Mouse (Mus musculus) kidney, embryonic 14.5 days (tissue): ENCODE measurements at regions not wholly inside any gene's neighbourhood (a gene's known extent, or its start where the extent isn't known, plus 50 kb on each side); places are given as distances from the start of the nearest gene placed in this dataset.

Experiments
- ATAC-seq: fragments of 200-750 bp; cut with Nextera tagmentation; 2 replicates; pipeline ENCODE4 v1.8.0; 2017; ENCODE audit warnings: moderate number of reproducible peaks, mild to moderate bottlenecking, moderate TSS enrichment, moderate library complexity; ENCODE audit not compliant: low FRiP score, low TSS enrichment
- H3K27ac ChIP-seq: fragments of 300-500 bp; sonication (generic); 2 replicates; pipeline ENCODE4 v1.5.1; 2014; ENCODE audit warnings: low read depth, mild to moderate bottlenecking, low read length, moderate library complexity, mixed read lengths
- H3K27me3 ChIP-seq: fragments of 300-500 bp; sonication (generic); 2 replicates; pipeline ENCODE4 v1.6.1; 2014; ENCODE audit warnings: mild to moderate bottlenecking, low read length; ENCODE audit not compliant: control insufficient read depth, insufficient read depth
- H3K36me3 ChIP-seq: fragments of 300-500 bp; sonication (generic); 2 replicates; pipeline ENCODE4 v1.6.1; 2014; ENCODE audit warnings: low read length, mixed read lengths; ENCODE audit not compliant: control insufficient read depth, insufficient read depth
- H3K4me1 ChIP-seq: fragments of 300-500 bp; sonication (generic); 2 replicates; pipeline ENCODE4 v1.6.1; 2014; ENCODE audit warnings: low read length, mixed read lengths; ENCODE audit not compliant: control insufficient read depth, insufficient read depth
- H3K4me2 ChIP-seq: fragments of 300-500 bp; sonication (generic); replicated peaks from 2 replicates; pipeline ENCODE4 v1.6.1; 2014; ENCODE audit warnings: low read depth, mild to moderate bottlenecking, low read length
- H3K4me3 ChIP-seq: fragments of 300-500 bp; sonication (generic); 2 replicates; pipeline ENCODE4 v1.5.1; 2014; ENCODE audit warnings: mild to moderate bottlenecking, low read length
- H3K9ac ChIP-seq: fragments of 300-500 bp; sonication (generic); 2 replicates; pipeline ENCODE4 v1.6.1; 2014; ENCODE audit warnings: low read depth, mild to moderate bottlenecking, low read length, moderate library complexity
- H3K9me3 ChIP-seq: fragments of 300-500 bp; sonication (generic); 2 replicates; pipeline ENCODE4 v1.6.1; 2016; ENCODE audit warnings: low read length; ENCODE audit not compliant: control insufficient read depth
- WGBS: fragments of 180-500 bp; shearing (Covaris S2); extraction: QIAGEN DNeasy Blood & Tissue Kit; methylation state at CpG from one replicate; pipeline ENCODE4 v1.1.7; 2014; 5-methylcytosine and 5-hydroxymethylcytosine counted together

DNA sequence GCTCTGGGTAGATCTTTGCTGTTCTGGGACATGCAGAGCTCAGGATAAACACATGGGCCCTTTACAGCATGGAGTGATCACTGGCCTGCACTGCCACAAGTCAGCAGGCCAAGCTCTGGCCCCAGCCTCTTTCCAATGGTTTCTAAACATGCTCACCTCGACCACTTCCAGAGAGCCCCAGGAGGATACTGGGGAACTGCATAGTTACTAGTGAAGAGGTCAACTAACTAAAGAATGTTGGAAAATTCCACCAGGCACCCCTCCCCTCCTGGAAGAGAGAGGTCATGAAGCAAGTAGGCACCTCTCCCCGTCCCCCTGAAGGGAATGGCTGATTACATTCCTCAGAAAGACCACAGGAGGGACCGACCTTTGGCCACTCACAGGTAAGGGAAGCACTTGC lies 98.7 kb downstream of the Elovl4 start:
- no peaks in the 10 kb centered on the region for H3K36me3 ChIP-seq
- no peak overlapping the region for H3K27ac ChIP-seq
- no peaks in the 10 kb centered on the region for H3K4me1 ChIP-seq
- no peak for ATAC-seq
- H3K27me3 ChIP-seq = no peaks in the 10 kb centered on the region
- H3K4me3 ChIP-seq = no peak overlapping the region
- H3K4me2 ChIP-seq = no peak overlapping the region
- WGBS = 67% methylated on average over 3 of the region's 3 CpGs
- no peaks in the 10 kb centered on the region for H3K9me3 ChIP-seq
- no peak overlapping the region for H3K9ac ChIP-seq

DNA sequence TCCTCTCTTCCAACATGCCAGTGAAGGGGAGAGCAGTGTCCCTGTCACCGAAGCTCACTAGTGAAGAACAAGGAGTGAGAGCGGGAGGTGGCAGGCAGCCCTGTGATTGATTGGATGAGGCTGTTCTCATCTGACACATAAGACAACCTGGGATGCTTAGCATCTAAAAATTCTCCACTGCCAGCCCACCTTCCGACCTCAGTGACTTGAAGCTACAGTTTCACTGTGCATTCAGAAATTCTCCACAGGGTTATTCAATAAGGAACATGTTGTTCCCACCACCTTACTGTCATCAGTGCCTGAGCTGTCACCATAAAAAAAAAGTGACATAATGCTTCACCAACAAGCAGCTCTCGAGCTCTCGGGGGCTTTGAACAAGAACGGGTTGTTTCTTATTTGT lies 100.0 kb downstream of the Elovl4 start:
- H3K27ac ChIP-seq = no peak overlapping the region
- H3K9ac ChIP-seq = no peak overlapping the region
- no peaks in the 10 kb centered on the region for H3K36me3 ChIP-seq
- H3K4me3 ChIP-seq = no peak overlapping the region
- no peak overlapping the region for H3K4me2 ChIP-seq
- no peaks in the 10 kb centered on the region for H3K9me3 ChIP-seq
- no peaks in the 10 kb centered on the region for H3K4me1 ChIP-seq
- 68% methylated on average over 6 of the region's 6 CpGs for WGBS
- no peak for ATAC-seq
- no peaks in the 10 kb centered on the region for H3K27me3 ChIP-seq

DNA sequence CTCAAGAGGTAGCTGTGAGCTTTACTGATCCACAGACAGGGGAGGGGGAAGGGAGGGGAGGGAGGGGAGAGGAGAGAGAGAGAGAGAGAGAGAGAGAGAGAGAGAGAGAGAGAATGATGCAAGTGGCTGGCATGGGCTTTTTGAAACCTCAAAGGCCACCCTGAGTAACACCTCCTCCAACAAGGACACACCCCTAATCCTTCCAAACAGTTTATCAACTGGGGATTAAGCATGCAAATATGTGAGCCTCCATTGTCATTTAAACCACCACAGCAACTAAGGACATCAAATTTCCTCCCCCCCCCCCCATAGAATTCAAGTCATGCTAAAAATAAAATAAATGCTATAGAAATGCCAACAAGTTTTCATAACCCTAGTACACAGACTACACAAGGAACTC lies 101.9 kb downstream of the Elovl4 start:
- H3K27ac ChIP-seq = no peak overlapping the region
- H3K4me1 ChIP-seq = no peaks in the 10 kb centered on the region
- no peak overlapping the region for H3K4me2 ChIP-seq
- no peak overlapping the region for H3K4me3 ChIP-seq
- ATAC-seq = no peak
- H3K9me3 ChIP-seq = no peaks in the 10 kb centered on the region
- no peak overlapping the region for H3K9ac ChIP-seq
- no peaks in the 10 kb centered on the region for H3K36me3 ChIP-seq
- no peaks in the 10 kb centered on the region for H3K27me3 ChIP-seq

DNA sequence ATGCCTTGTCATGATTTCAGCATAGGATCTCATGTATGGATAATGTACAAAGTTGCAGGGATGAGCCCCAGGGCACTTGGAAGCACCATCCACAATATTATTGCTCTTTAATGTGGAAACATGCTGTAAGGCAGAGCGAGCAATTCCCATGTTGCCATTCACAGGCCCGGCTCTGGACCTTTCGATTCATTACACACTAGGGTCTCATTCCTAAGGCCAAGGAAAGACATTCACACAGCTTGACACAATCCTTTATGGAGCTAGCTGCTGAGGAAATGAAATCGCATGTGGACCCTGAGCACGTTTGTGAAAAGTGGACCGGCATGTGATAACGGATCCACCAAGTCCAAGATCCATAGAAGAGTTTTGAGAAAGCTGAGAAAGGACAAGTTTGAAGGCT lies 105.2 kb downstream of the Elovl4 start:
- no peak overlapping the region for H3K27ac ChIP-seq
- WGBS = 92% methylated on average over 7 of the region's 7 CpGs
- no peak for ATAC-seq

DNA sequence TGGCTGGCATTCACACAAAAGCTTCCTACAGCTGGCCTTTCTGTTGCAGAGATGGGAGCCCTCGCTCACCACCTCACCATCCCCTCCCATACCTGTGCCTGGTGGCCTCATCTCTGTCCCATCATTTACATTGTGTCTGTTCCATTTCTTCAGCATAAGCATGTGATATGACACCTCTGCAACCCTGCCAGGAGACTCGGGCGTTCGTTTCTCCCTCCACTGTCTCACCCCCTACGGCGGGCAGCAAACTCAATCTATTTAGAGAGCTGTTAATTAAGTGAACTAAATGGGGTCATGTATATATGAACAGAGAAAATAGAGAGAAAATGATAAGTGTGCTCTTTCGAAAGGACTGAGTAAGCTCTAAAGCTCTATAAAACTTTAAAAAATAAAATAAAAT lies 106.0 kb downstream of the Elovl4 start:
- H3K27me3 ChIP-seq = no peaks in the 10 kb centered on the region
- H3K4me2 ChIP-seq = no peak overlapping the region
- no peak overlapping the region for H3K9ac ChIP-seq
- no peak for ATAC-seq
- H3K9me3 ChIP-seq = no peaks in the 10 kb centered on the region
- no peak overlapping the region for H3K4me3 ChIP-seq
- no peaks in the 10 kb centered on the region for H3K36me3 ChIP-seq
- no peaks in the 10 kb centered on the region for H3K4me1 ChIP-seq
- WGBS = 86% methylated on average over 7 of the region's 7 CpGs
- no peak overlapping the region for H3K27ac ChIP-seq

More for the DNA sequence above, 105.2 kb downstream of the Elovl4 start:
- Histone ChIP-seq H3K4me3 (no peak overlapping the region), H3K27me3 (no peaks in the 10 kb centered on the region), H3K9me3 (no peaks in the 10 kb centered on the region), H3K9ac (no peak overlapping the region), H3K4me2 (no peak overlapping the region), H3K36me3 (no peaks in the 10 kb centered on the region), H3K4me1 (no peaks in the 10 kb centered on the region)

DNA sequence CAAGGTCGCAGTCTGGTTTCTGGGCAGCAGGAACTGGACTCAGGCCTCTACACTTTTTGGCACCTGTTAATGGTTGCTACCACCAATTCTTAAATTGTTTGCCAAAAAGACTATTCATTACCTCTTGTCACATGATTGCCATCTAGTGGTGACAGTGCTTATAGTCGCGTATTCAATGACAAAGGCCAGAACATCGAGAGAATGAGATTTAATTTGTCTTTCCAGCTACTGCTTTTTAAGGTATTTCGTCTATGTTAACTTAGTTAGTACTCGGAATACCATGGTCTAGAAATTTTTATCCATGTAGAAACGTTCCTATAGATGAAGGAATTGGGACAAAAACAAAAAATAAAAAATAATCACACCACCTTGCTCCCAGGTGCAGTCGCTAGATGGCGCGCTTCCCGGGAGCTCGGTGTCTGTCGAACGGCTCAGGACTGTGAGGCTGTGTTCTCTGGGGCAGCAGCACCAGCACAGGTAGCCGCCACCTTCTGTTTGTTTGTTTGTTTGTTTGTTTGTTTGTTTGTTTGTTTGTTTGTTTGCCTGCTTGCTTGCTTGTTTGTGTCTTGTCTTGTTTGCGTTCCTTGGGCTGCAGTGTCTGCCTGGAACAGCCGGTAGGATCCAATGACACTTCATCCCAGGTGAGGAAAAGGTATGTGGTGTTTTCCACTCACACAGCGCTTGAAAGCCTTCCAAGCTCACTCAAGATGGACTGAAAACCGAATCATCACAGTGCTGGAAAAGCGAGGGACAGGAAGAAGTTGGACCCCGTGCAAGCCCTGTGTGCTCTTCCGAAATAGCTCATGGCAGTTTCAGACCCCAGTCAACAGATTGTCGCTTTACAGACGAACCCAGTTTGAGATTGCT lies 114.5 kb downstream of the Elovl4 start:
- Histone ChIP-seq H3K9me3 (no peaks in the 10 kb centered on the region), H3K27me3 (no peaks in the 10 kb centered on the region; the same call in 1 of the 2 replicates), H3K36me3 (no peaks in the 10 kb centered on the region), H3K4me1 (0 out of 2 replicates have a peak, but pooled peaks cover 4% of the 10 kb centered on the region), H3K9ac (no peak overlapping the region), H3K4me2 (peak overlapping the region; percentile 41), H3K27ac (no peak overlapping the region), H3K4me3 (peak overlapping the region; percentile 20; the same call in 1 of the 2 replicates)
- ATAC-seq = peak; percentile 81; the same call in 1 of the 2 replicates
- 20% methylated on average over 24 of the region's 24 CpGs for WGBS
